Mouse (Mus musculus) left cerebral cortex, postnatal 36 days (tissue): ENCODE data around the gene Wfikkn2. TPM values are rescaled to one million over a fixed set of nuclear protein-coding genes. Genes with fewer than 3 reads are reported as not detected.

Experiments used
- DNase-seq, 2 experiments: peaks; one replicate each; pipeline ENCODE4 v3.0.0; 2021 to 2022; ENCODE audit warnings: low spot score in 2 of 2, mixed read lengths in 1 of 2
- intact Hi-C: fragments of 180-260 bp; cut with DNase I; formaldehyde crosslinking; loops from one replicate; pipeline ENCODE4 v1.15.1; 2025
- total RNA-seq, 2 experiments: library from RNA; stranded (reverse); gene quantifications; 2 replicates each; pipeline ENCODE4 v1.2.3; 2021

Gene Wfikkn2
- total RNA-seq, 2 experiments from 2014 or later, result 1.3 to 1.5 TPM

DNA sequence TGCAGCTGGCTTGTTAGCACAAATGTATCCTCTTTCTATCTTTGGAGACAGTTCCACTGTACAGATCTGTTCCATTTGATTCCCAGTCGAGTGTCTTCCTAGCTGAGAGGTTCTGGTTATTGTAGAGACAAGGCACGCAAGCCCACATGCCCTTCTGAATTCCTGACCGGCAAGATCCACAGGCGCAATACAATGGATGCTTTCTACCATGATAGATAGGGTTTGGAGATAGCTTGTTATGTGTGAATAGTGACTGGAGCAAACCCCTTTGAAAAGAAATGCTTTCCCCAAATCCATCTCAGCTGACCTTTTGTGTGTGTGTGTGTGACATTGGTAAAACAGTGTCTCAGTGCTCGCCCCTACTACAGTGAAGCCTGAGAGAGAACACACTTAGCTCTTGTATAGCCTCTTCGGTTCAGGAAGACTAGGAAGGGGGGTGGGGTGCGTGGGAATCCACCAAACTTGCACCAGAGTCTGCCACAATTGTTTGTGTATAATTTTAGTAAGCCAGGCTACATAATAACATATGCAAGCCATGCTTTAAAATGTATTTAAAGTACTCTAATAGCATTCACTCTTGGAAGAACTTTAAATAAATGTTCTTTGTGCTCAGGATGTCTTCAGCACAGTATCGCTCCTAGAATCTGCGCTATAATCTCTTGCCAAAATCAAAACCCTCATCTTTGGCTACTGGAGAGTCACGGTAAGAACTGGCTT is 39.2 kb downstream of the Wfikkn2 start:
- DNase-seq, result peak in 1 of 2 experiments; percentile 30
- intact Hi-C loops, result no loop called here

DNA sequence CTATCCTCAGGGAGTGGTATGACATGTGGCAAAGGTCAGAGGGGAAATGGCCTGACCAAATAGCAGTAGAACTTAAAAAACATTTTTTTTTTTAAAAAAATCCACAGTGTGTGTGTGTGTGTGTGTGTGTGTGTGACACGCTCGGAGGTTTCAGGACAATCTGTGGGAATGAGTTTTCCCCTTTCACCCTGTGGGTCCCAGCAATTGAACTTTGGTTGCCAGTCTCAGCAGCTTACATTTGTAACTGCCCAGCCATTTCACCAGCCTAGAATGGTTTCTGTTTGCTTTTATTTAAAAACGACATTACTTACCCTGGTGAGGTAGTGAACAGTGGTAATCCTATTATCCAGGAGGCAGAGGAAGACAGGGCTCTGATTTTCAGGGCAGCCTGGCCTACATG is 42.7 kb downstream of the Wfikkn2 start:
- intact Hi-C loops, result no loop called here
- DNase-seq, result no peak

DNA sequence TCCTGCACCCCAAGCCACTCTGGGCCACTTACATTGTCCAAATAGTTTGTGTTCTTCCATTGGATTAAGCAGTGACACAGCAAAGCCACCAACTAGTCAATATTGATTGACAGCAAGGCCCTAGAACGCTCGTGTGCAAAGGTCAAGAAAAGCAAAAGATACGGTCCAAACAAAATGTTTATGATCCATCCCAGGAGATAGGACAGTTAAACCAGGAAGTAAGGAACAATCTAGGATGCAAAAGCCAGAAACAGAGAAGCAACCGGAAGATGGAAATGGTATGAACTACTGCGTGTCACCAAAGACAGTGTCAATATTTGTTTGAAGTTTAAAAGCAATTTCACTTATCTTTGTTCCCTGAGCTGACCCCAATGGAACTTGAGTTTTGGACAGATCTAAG is 43.7 kb downstream of the Wfikkn2 start:
- DNase-seq, result no peak
- intact Hi-C loops, result no loop called here

DNA sequence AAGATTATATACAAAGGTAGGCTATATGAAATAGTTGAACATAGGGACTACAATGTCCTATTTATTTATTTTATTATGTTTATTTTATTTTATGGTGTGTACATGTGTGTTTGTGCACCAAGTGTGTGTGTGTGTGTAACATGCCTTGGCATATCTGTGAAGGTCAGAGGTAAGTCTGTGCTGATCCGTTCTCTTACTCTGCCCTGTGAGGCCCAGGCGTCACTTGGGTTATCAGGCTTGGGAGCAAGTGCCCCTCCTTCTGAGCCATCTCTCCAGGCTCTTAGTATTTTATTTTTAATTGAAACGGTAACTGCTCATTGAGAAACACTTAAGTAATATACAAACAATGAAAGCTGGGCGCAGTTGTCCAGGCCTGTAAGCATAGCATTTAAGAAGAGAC is 45.4 kb downstream of the Wfikkn2 start:
- DNase-seq, result no peak
- intact Hi-C loops, result no loop called here

DNA sequence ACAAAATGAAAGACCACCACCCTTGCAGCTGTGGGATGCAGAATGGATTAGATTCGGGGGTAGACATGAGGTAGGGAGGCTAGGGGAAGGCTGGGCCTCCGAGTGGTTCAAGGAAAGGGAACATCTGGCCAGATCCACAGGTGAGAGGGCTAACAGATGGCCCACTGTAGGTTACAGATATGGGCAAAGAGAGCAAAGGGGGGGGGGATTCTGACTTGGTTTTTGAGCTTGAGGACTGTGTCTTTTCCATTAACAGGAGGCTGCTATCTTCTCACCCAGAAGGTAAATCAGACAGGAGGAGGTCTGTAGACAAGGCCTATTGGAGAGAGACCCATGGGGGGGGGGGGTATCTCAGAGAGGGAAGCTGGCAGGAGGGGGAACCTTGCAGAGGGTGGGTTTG is 46.0 kb downstream of the Wfikkn2 start:
- no peak for DNase-seq
- intact Hi-C loops, result no loop called here

DNA sequence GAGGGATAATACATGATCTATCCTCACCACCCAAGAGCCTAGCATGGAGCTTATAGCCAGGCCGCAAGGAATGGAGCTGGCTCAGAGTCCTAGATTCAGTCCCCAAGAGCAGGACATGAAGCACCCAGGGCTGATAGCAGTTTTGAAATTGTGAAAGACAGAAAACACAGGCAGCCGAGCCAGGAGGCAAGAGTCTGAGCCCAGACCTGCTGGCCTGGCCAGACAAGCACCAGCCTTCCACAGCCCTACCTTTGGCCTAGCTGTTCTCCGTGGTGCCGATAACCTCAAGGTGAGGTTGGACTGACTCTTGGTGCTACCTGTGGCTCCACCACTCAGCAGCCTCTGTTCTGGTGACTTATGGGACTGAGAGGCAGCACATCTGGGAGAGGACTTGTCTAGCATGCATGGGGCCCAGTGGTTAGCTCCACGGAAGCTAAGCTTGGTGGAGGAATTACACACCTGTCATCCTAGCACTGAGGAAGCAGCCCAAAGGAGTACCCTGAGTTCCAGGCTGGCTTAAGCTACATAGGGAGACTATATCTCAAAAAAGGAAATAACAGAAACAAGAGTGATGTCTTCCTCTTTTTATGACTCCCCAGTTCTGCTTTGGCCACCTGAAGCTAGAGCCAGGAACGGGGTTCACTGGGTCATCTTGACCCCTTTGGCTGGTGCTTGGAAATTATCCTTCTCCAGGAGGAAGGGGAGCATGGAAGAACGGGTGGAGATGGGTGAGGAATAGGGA is 47.2 kb downstream of the Wfikkn2 start:
- no peak for DNase-seq
- intact Hi-C loops, result no loop called here

DNA sequence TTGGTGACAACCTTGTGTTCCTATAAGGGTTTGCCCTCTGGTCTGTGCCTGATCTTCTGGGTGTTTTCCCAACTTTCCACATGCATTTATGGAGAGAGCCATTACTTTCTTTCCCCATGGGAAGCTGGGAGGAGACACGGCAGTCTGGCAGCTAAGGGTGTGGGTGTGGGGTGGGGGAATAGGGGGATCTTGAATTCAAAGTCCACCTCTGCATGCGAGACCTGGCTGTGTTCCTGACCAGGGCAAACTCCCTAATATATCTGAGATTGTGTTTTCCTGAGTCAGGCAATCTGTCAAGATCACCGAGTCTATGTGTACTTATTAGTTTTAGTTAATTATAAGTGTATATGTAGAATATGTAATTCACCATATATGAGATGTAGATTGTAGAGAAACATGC is 49.5 kb downstream of the Wfikkn2 start:
- intact Hi-C loops, result no loop called here
- DNase-seq, result no peak

DNA sequence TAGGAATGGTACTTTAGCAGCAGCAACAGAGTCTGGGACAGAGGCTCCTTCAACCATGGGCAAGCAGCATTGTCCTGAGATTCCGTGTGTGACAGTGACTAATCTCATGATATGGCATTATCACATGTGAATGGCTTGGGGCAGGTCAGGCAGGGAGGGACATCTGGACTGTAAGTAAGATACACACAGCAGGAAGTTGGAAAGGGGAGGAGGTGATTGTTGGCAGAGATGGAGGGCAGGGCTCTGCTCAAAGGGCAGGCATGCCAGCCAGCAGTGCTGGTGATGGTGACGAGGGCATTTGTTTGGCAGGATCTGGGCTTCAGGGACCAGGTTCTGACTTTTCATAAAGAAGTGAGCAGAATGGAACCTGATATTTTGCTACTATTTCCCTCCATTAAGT is 52.7 kb downstream of the Wfikkn2 start:
- intact Hi-C loops, result no loop called here
- no peak for DNase-seq

DNA sequence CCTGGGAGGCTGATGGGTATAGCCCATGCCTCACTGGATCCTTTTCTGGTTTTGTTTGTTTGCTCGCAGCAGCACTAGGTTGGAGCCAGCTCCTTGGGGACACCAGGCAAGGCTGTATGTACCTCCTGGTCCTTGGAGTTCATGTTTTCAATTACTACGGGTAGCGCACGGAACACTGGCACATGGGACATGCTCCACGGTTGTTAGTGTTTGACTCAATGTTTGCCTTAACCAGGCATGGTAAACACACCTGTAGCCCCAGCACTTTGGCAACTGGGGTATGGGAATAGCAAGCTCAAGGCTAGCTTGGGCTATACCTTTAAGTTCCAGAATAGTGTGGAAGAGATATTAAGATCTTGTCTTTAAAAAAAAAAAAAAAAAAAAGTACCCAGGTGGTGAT is 55.1 kb downstream of the Wfikkn2 start:
- no peak for DNase-seq
- intact Hi-C loops, result no loop called here

DNA sequence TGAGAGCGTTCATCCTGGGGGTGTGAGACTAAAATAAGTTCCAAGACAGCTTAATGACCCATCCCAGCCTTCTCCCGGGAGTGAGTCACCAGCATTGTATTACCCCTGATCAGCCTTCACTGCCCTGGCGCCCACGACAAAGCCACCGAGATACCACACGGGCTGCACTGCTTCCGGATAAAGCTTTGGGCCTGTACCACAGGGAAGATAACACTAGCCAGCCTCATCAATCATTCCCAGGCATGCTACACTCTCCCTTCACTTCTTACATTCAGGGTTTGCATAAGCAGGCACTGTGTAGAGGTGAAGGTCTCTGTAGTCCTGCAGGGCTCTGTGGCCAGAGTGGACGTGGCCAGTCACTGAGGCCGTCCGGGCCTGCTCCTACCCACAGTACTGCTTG is 56.2 kb downstream of the Wfikkn2 start:
- intact Hi-C loops, result no loop called here
- DNase-seq, result no peak

Other genes with a start within 250 kb of the Wfikkn2 start
- 100 to 1,000 TPM; 271 to 278 TPM for gene Spag9, start 249.9 kb downstream of the Wfikkn2 start, total RNA-seq
- gene Tob1, start 34.6 kb downstream of the Wfikkn2 start, total RNA-seq, result 10 to 100 TPM; 37.5 to 51.4 TPM
- not detected for gene Gm21885, start 35.9 kb upstream of the Wfikkn2 start, total RNA-seq
- 100 to 1,000 TPM in 1 of 2 experiments, 10 to 100 TPM in 1; 85.0 to 137 TPM for gene Luc7l3, start 76.0 kb upstream of the Wfikkn2 start, total RNA-seq
- 100 to 1,000 TPM; 136 to 145 TPM for gene Ankrd40, start 82.0 kb upstream of the Wfikkn2 start, total RNA-seq
- 1 to 10 TPM; 2.0 to 3.0 TPM for gene Abcc3, start 147.0 kb upstream of the Wfikkn2 start, total RNA-seq
- 100 to 1,000 TPM in 1 of 2 experiments, 10 to 100 TPM in 1; 70.9 to 105 TPM for gene Cacna1g, start 228.2 kb upstream of the Wfikkn2 start, total RNA-seq
- 1 to 10 TPM in 1 of 2 experiments, under 1 TPM in 1; 0.27 to 1.3 TPM for gene Spata20, start 240.2 kb upstream of the Wfikkn2 start, total RNA-seq